In genomic region chr14:40927041-40927440, GRCm38 (mm10) we compare ENCODE assay signal across 14 mouse cellular contexts. TPM values are rescaled to one million over a fixed set of nuclear protein-coding genes. Genes with fewer than 3 reads are reported as not detected.
DNase-seq lines count a peak whose midpoint lies in the region; ATAC-seq and TF ChIP-seq lines count a peak whose summit lies in the region.
"Had no signal": no experiment of that assay in that cellular context is flagged by ENCODE, and none has a peak within 500 bp of the region (broad histone marks: within the 10 kb centered on the region; RNA-seq: fewer than 3 reads in every experiment).

No protein-coding gene starts in this region.

- H3K27ac ChIP-seq in hindbrain, embryonic 15.5 days (replicated peaks) = no peak overlapping the region
- no peak overlapping the region for H3K27ac ChIP-seq in hindbrain, embryonic 11.5 days (ENCODE audit: low read depth, low read length)
- peak overlapping the region; percentile 64 for H3K27ac ChIP-seq in liver, postnatal 0 days (ENCODE audit: low read depth)
- H3K27ac ChIP-seq: hindbrain, embryonic 14.5 days; midbrain, embryonic 12.5 days had no signal

- H3K4me1 ChIP-seq in hindbrain, embryonic 15.5 days (replicated peaks) = peaks cover 26% of the 10 kb centered on the region; the same call in 1 of the 2 replicates
- H3K4me1 ChIP-seq in hindbrain, embryonic 11.5 days (replicated peaks; ENCODE audit: control insufficient read depth, insufficient read depth, low read length) = no peaks in the 10 kb centered on the region
- peaks cover 89% of the 10 kb centered on the region for H3K4me1 ChIP-seq in liver, postnatal 0 days (ENCODE audit: insufficient read depth)

- DNase-seq in hindbrain, embryonic 11.5 days (ENCODE audit: low spot score) = no peak
- DNase-seq in CD4-positive helper T cell, adult 2 months (ENCODE audit: low read depth, low spot score) = peak; percentile 67
- DNase-seq in liver, postnatal 0 days = no peak
- DNase-seq in left cerebral cortex, postnatal 4 days = no peak
- DNase-seq in testis, postnatal 14 days (ENCODE audit: low spot score) = no peak
- DNase-seq in layer of hippocampus, postnatal 36 days = no peak
- DNase-seq: adrenal gland, adult 8-10 months; cerebellum, postnatal 14 days; gastrocnemius, postnatal 14 days had no signal

- intact Hi-C loops in left cerebral cortex, postnatal 4 days (cut with DNase I) = no loop called here

- 79% methylated on average over 2 of the region's 2 CpGs for WGBS in hindbrain, embryonic 15.5 days
- 90% methylated on average over 2 of the region's 2 CpGs for WGBS in hindbrain, embryonic 11.5 days
- 36% methylated on average over 2 of the region's 2 CpGs for WGBS in liver, postnatal 0 days (ENCODE audit: insufficient replicate concordance)

- no peaks in the 10 kb centered on the region for H3K27me3 ChIP-seq in hindbrain, embryonic 15.5 days
- no peaks in the 10 kb centered on the region for H3K27me3 ChIP-seq in hindbrain, embryonic 11.5 days (ENCODE audit: control insufficient read depth, insufficient read depth, low read length)
- no peaks in the 10 kb centered on the region for H3K27me3 ChIP-seq in liver, postnatal 0 days (ENCODE audit: insufficient read depth, low read length)
- H3K27me3 ChIP-seq: midbrain, embryonic 12.5 days had no signal

- TF ChIP-seq EP300 in liver, postnatal 0 days (IDR thresholded peaks at IDR 0.05; ENCODE audit: low read depth) = no peak

- H3K36me3 ChIP-seq in hindbrain, embryonic 15.5 days = no peaks in the 10 kb centered on the region
- no peaks in the 10 kb centered on the region for H3K36me3 ChIP-seq in hindbrain, embryonic 11.5 days (ENCODE audit: control insufficient read depth, insufficient read depth, low read length)
- peaks cover 9% of the 10 kb centered on the region; the same call in 1 of the 2 replicates for H3K36me3 ChIP-seq in liver, postnatal 0 days (replicated peaks; ENCODE audit: insufficient read depth, low read length)

- H3K9me3 ChIP-seq in hindbrain, embryonic 15.5 days = no peaks in the 10 kb centered on the region
- no peaks in the 10 kb centered on the region for H3K9me3 ChIP-seq in hindbrain, embryonic 11.5 days (ENCODE audit: control insufficient read depth, low read length)
- H3K9me3 ChIP-seq in liver, postnatal 0 days (ENCODE audit: low read length) = no peaks in the 10 kb centered on the region
- H3K9me3 ChIP-seq: midbrain, embryonic 12.5 days had no signal

- H3K4me3 ChIP-seq in hindbrain, embryonic 15.5 days = no peak overlapping the region
- H3K4me3 ChIP-seq in hindbrain, embryonic 11.5 days (ENCODE audit: low read depth, low read length) = no peak overlapping the region
- no peak overlapping the region for H3K4me3 ChIP-seq in liver, postnatal 0 days (ENCODE audit: low read depth, low read length)
- H3K4me3 ChIP-seq: erythroblast, embryonic 14.5 days; midbrain, embryonic 12.5 days had no signal

- no peak for TF ChIP-seq CTCF in liver, postnatal 0 days (IDR thresholded peaks at IDR 0.05; ENCODE audit: low read depth)

- 0 out of 2 replicates have a peak, but pooled peaks have one; percentile 32 for ATAC-seq in hindbrain, embryonic 15.5 days (ENCODE audit: low FRiP score, low read depth)
- no peak for ATAC-seq in hindbrain, embryonic 11.5 days (ENCODE audit: low FRiP score)
- ATAC-seq in inflammation-experienced regulatory T-cells, adult 6 months = peak; percentile 56
- peak; percentile 8; the same call in 1 of the 2 replicates for ATAC-seq in liver, postnatal 0 days

- H3K9ac ChIP-seq in hindbrain, embryonic 15.5 days = no peak overlapping the region
- H3K9ac ChIP-seq in hindbrain, embryonic 11.5 days (ENCODE audit: low read depth, low read length) = no peak overlapping the region
- no peak overlapping the region for H3K9ac ChIP-seq in liver, postnatal 0 days (replicated peaks)
- H3K9ac ChIP-seq: hindbrain, embryonic 14.5 days; midbrain, embryonic 12.5 days had no signal

- H3K4me2 ChIP-seq in hindbrain, embryonic 15.5 days = no peak overlapping the region
- H3K4me2 ChIP-seq in hindbrain, embryonic 11.5 days (replicated peaks; ENCODE audit: low read depth, low read length) = no peak overlapping the region
- H3K4me2 ChIP-seq in liver, postnatal 0 days (ENCODE audit: low read depth, low read length) = no peak overlapping the region
- H3K4me2 ChIP-seq: hindbrain, embryonic 14.5 days; midbrain, embryonic 12.5 days had no signal

RNA-seq across cellular contexts. Expression of gene Sh2d4b, which starts 34.0 kb away (rescaled TPM):
- 0.56 and 1.2 TPM in 2 replicates for polyA plus RNA-seq in hindbrain, embryonic 15.5 days (2015; fragmentation: Nextera tagmentation; extraction: Ambion mirVana)
- 1.4 and 1.5 TPM in 2 replicates for polyA plus RNA-seq in hindbrain, embryonic 11.5 days (2014; fragmentation: Nextera tagmentation; extraction: Ambion mirVana)
- 1 to 10 TPM in 1 of 3 experiments, under 1 TPM in 2; 0.39 to 1.4 (median 0.71) TPM for polyA plus RNA-seq in inflammation-experienced regulatory T-cells, adult 6 months (2017; shearing (Covaris generic))
- polyA plus RNA-seq in liver, postnatal 0 days (2015; fragmentation: Nextera tagmentation; extraction: Ambion mirVana) = 0.05 and 0.13 TPM in 2 replicates
- 10 to 100 TPM; 10.6 to 11.9 TPM for total RNA-seq in left cerebral cortex, postnatal 4 days (2021)
- total RNA-seq in layer of hippocampus, postnatal 36 days (2021) = 1 to 10 TPM; 2.1 TPM

RNA-seq across cellular contexts. Expression of gene Tspan14, which starts 39.6 kb away (rescaled TPM):
- polyA plus RNA-seq in hindbrain, embryonic 15.5 days (2015; fragmentation: Nextera tagmentation; extraction: Ambion mirVana) = 61.1 and 61.7 TPM in 2 replicates
- polyA plus RNA-seq in hindbrain, embryonic 11.5 days (2014; fragmentation: Nextera tagmentation; extraction: Ambion mirVana) = 96.5 and 105 TPM in 2 replicates
- polyA plus RNA-seq in inflammation-experienced regulatory T-cells, adult 6 months (2017; shearing (Covaris generic)) = 10 to 100 TPM; 52.1 to 82.3 (median 65.1) TPM
- polyA plus RNA-seq in liver, postnatal 0 days (2015; fragmentation: Nextera tagmentation; extraction: Ambion mirVana) = 22.0 and 24.9 TPM in 2 replicates
- 10 to 100 TPM; 81.9 to 86.2 TPM for total RNA-seq in left cerebral cortex, postnatal 4 days (2021)
- total RNA-seq in layer of hippocampus, postnatal 36 days (2021) = 10 to 100 TPM; 31.4 to 32.6 TPM
